Mouse (Mus musculus) liver, embryonic 14.5 days (tissue): ENCODE data around the gene Snrpn.

ENCODE experiments used
- CTCF ChIP-seq: IDR thresholded peaks from 2 replicates; pipeline ENCODE4 v1.5.1; 2016; ENCODE audit warnings: antibody characterized with exemption, low read depth, control low read depth
- EP300 ChIP-seq: IDR thresholded peaks from 2 replicates; pipeline ENCODE4 v1.6.1; 2016; ENCODE audit warnings: antibody characterized with exemption, low read depth

GRCm38 (mm10) chr7:60007727-60008360, 132.2 kb downstream of the Snrpn start:
- no peak for TF ChIP-seq CTCF
- no peak for TF ChIP-seq EP300
